Mouse (Mus musculus): ENCODE data around the gene Kif7.

Gene Kif7

DNA sequence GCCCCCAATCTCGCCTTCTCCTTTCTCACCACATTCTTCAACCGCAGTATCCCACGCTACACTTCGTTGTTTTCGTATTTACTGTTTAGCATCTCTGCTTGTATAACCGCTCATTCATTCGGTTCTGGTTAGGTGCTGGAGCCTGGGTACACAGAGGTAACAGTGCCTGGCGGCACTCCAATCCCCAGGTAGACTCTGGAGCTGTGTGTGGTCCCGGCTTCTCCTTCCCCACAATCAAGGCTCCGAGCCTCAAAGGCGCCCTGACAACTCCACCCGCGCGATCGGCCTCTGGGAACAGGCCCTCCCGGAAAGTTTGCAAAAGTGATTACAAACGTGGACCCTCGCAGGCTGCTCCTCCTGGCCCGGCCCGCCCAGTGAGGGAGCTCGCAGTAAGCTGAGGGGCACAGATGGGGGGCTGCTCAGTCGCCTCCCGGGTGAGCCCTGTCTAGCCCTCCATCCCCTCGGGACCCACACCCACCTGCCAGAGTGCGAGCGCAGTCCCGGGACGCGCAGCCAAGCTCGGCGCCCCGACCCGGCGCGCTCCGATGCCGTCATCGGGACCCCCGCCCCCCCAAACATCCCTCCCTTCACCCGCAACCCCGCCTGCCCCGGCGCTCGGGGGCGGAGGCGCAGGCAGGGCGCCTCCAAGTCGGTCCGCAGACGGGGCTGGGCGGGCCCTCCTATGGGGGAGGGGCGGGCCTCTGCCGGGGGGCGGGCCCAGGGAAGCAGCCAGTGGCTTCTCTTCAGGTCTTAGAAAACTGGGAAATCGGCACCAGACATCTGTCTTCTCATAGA is at the start of gene Kif7:
Gene Kif7 (minus strand): TSS at position 534 of the 795 bp plus-strand sequence.
- DNase-seq, result peak; percentile 77 to 89

- DNase-seq, result no peak
Observed at GRCm38 (mm10) chr7:79762106-79762505, 46.6 kb upstream of the Kif7 start.

- no peak for DNase-seq
Observed at GRCm38 (mm10) chr7:79761124-79761876, 45.8 kb upstream of the Kif7 start.

- DNase-seq, result no peak
Observed at GRCm38 (mm10) chr7:79759766-79760165, 44.2 kb upstream of the Kif7 start.

- peak; percentile 56 to 67 for DNase-seq
Observed at GRCm38 (mm10) chr7:79758176-79758575, 42.7 kb upstream of the Kif7 start.

- DNase-seq, result no peak
Observed at GRCm38 (mm10) chr7:79756334-79756733, 40.8 kb upstream of the Kif7 start.

DNA sequence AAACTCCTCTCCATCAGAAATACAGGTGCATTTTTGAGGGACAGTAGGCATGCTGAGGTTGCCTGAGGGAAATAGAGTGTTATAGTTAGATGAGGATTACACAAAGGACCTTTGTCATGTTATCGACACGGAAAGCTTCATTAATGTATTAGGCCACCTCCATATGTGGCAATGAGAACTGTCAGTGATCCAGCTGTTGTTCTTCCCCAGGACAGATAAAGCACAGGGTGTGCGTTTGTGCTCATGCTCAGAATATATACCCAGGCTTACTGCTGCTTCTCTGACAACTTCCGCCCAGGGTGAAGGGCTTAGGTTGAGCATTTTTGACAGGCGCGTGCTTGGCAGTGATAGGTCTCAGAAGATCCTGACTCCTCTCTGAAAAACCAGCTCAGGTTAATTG is 34.0 kb upstream of the Kif7 start:
- DNase-seq, result no peak

DNA sequence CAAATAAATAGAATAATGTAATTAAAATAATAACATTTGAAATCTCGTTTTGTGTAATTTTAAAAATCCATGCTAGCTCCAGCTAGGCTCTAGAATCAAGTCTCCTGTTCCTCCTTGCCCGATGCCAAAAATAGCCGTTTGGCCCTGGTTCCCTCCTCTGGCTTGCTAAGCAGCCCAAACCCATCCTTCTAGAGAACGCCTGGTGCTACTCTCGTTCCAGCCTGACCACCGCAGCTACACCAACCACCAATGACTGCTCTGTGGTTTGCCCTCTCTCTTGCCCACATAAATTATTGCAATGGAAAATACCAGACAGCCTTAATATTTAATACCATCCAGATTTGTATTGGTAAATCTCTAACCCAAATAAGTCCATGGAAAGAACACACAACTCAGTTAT is 32.1 kb upstream of the Kif7 start:
- DNase-seq, result no peak

DNA sequence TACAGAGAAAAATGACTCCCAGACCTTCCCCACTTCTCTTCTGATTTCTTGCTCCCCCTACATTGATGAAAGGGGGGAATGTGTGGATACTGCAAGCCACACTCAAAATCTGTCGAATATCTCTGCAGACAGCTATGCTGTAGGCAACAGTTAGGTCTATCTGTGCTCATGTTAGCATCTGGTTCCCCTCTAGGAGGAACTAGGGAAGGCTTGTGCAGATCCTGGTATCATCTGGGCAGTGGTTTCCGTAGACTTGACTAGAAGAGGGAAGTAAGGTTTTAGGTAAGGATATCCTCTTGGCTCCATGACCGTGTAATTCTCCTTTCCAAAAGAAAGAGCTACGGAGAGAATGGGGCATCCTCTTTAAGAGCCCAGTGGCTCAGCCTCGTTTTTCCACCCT is 29.1 kb upstream of the Kif7 start:
- no peak for DNase-seq

GRCm38 (mm10) chr7:79744051-79744450 is 28.5 kb upstream of the Kif7 start:
- DNase-seq, result no peak

DNA sequence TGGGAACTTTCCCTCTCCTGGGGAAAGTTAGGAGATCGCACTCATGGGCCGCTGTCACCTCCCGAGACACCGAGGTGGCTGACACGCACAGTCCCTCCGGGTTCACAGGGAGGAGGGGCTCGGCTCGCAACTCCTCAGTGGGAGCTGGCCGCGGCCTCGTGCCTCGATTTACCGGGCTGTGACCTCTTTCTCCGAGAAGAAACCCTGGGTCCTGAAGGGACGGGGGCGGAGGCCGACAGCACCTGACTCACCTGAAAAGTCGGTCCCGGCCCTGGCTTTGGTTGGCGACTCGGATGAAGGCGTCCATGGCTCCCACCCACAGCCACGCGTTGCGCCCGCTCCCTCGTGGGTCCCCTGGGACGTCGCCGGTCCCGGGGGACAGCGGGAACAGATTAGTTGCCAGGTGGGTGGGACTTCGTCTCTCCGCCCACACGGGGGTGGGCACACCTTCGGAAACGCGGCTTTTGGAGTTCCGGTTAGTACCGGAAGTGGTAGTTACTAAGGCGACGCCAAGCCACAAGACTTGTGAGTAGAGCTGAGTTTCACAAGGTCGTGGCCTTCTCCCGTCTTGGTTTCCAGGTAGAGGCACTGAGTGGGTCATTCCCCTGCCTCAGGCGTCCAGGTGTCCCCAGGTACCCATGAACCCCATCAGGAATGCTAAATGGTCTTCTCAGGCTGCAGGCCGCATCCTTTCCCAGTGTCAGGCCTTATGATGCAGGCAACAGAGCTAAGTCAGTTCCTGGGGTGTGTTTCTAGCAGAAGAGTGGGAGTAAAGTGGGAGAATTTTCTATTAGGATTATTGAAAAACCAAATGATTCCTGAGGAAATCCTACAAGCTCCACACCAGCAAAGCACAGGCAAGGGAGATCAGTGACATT is 27.4 kb upstream of the Kif7 start, which contains the start of the genes Pex11a and Wdr93:
Gene Pex11a (minus strand): TSS at position 473 of the 878 bp plus-strand sequence.
Gene Wdr93 (plus strand): TSS at position 505 of the 878 bp plus-strand sequence.
- peak; percentile 87 to 90 for DNase-seq

DNA sequence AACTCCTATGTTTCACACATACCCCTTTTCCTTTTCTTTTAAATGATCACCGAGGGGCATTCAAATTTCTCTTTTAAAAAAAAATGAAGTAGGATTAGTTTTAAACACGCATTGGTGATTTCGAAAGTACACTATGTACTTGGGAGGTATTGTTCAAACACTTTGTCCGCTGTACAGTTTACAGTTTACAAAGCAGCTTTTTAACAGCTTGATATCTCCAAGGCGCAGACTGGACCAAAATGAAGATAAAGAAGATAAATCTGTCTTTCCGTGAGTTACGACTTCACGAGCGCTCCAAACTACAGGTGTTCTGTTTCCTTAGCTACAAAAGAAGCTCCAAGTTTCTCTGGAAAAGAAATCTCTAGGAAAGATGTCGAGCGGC is 26.7 kb upstream of the Kif7 start:
- no peak for DNase-seq

DNA sequence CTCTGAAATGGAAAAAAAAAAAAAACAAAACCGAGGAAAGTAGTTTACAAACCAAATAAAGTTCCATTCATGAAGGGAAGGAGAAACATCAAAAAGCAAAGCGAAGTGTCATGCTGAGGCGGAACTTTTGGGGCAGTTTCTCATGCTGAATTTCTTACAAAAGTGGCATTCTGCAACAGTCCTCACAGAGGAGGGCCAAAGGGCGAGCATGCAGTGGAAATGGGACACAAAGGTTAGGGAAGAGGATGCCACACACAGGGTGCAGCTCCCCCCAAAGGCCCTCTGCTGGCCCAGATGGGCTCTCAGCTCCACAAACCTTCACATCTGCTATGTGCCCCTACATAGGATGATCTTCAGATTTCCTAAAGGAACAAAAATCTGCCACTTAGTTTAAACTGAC is 24.8 kb upstream of the Kif7 start:
- no peak for DNase-seq

DNA sequence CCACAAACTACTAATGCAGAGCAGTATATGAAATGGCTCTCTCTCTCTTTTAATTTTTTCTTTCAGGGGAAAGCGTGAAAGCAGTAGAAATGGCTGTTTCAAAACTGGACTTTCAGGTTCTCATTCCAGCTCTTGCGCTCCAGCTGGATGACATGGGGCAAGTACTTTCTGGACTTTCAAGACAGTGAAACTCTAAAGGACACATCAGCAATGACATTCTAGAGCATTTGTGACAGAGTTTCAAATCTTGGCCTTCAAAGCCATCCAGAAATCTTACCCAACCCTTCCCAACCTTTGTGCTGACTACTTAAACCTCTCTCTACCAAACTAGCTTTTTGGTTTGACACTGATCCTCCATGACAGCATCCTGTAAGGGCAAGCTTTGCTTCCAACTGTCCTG is 23.4 kb upstream of the Kif7 start:
- no peak for DNase-seq

DNA sequence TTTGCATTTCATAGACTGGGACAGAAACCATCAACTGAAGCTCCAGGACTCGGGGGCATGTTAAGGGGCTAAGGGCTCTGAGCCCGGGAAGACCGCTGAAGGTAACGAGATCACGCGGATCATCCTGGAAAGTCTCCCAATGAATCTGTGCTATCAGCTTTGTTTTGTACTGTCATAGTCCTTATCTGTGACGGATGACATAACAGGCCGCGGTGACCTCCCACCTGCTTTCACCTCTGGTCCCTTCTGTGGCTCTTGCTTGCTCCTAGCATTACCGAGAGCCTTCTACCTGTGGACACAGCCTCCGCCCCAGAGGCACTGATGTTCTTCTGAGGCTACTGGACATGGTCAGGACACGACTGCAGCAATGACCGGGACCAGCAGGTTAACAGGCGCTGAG is 21.0 kb upstream of the Kif7 start:
- DNase-seq, result no peak

DNA sequence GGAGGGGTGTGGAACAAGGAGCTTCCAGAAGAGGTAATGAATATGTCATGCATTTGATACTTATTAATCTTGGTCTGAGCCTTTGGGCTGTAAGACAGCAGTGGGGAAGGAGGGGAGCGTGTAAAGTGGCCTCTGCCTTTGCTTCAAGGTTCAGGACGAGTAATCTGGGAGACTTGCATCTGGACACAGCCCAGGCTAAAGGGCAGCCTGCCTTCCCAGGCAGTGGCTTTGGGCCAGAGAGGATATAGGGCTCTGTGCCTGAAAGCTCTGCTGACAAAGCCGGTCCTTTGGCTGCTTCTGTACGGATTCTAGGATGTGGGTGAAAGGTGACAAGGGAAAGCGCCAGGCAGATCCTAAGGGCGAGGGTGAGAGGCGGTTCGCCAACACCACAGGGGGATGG is 19.0 kb upstream of the Kif7 start:
- peak in 1 of 2 experiments; percentile 16 for DNase-seq

DNA sequence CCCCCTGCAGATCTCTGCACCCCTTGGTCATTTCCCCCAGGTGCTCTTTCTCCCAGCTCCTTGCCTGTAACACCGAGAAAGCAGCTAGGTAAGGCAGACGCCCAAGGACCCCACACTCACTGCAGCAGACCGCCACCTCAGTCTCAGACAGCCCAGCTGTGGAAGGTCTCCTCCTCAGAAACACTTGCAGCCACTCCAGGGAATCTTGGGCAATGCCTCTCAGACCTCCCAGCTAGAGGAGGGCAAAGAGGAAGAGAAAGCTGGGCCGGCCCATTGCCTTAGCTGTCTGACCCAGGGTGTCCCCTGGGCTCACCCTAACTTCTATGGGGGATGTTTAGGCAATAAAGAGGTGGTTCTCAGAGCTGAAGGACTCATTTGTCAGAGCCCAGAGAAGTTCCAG is 17.1 kb upstream of the Kif7 start, which contains the start of gene Plin1:
Gene Plin1 (minus strand): TSS at position 282 of the 400 bp plus-strand sequence.
- DNase-seq, result peak; percentile 17 to 44

- no peak for DNase-seq
Observed at GRCm38 (mm10) chr7:79731438-79731837, 15.9 kb upstream of the Kif7 start.

GRCm38 (mm10) chr7:79729743-79730370 is 14.3 kb upstream of the Kif7 start:
- no peak for DNase-seq

DNA sequence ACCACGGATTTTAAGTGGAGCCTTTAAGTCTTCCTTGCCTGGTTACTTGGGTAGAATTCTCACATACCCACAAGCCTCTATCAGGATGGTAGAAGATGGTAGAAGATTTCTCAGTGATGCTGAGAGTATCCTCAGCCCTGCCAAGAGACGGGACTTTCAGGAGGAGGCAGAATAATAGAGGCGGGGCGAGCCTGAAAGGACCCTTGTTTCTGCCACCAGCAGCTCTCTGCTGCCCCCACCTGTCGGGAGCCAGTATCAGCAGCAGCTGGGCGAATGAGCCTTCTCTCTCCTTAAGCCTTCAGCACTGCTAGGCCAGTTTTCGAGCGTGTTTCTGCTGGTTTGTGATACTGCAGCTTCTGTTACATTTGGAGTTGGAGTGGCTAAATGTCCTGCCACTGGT is 13.6 kb upstream of the Kif7 start:
- DNase-seq, result peak; percentile 47 to 48

DNA sequence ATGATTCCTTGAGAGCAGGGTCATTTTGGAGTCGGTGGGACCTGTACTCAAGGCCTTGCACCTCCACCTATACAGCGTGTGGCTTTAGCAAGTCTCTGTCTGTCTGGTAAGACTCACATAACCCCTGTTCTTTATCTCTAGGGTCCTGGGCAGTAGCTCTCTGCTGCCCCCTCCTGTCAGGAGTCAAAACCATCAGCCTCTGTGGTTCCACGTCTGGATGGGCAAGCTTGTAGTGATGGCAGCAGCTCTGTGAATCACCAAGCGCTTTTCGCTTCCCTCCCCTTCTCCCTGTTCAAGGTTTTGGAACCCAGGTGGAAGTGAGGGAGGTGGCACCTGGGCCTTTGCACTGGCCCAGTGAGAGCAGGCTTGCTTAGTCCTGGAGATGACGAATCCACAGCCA is 12.7 kb upstream of the Kif7 start:
- peak; percentile 53 for DNase-seq

- DNase-seq, result peak; percentile 34 to 53
Observed at GRCm38 (mm10) chr7:79727091-79727490, 11.6 kb upstream of the Kif7 start.

Data from lung, adult 18-20 months (tissue).